Mouse (Mus musculus): ENCODE measurements around the gene Mrpl33.
"Not testable (repeated sequence)": the region's sequence is repeated elsewhere in the genome, so short reads cannot be mapped to it uniquely, and the experiment has no call there.

Mrpl33 gene

DNA sequence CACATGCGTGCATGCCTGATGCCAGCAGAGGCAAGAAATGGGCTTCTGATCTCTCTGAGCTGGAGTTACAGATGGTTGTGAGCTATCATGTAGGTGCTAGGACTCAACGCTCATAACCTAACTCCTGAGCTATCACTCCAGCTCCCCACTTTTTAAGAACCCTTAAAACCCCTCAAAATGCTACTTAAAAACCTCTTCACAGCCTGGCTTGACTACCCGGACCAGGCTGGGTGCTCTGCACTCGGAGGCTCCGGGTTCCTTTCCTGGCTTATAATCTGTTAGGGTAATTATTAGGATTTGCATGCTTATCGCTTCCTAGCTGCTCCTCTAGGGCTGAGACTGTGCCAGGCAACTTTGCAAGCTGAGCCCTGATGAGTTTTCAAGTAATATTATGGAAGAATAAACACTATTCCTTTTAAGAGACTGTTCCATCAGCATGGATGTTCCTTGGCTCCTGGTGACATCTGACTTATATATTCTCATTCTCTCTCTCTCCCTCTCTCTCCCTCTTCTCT lies 752 bp downstream of the Mrpl33 start:
- DNase-seq (ENCODE audit: inconsistent ontology term), result no peak

DNA sequence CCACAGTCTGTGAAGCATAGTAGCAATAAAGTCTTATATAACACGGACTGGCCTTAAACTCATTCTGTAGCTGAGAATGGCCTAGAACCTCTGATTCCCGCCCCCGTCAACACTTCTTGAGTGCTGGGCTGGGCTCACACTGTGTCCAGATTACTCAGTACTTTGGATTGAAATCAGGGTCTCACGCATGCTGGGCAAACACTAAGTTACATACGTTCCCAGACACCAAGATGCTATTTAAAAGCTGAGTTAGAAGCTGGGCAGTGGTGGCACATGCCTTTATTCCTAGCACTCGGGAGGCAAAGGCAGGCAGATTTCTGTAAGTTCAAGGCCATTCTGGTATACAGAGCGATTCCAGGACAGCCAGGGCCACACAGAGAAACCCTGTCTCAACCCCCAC lies 1.4 kb downstream of the Mrpl33 start:
- no peak for DNase-seq (ENCODE audit: inconsistent ontology term)

GRCm38 (mm10) chr5:31598579-31598978 lies 1.8 kb downstream of the Mrpl33 start:
- DNase-seq (ENCODE audit: inconsistent ontology term), result peak; percentile 41

DNA sequence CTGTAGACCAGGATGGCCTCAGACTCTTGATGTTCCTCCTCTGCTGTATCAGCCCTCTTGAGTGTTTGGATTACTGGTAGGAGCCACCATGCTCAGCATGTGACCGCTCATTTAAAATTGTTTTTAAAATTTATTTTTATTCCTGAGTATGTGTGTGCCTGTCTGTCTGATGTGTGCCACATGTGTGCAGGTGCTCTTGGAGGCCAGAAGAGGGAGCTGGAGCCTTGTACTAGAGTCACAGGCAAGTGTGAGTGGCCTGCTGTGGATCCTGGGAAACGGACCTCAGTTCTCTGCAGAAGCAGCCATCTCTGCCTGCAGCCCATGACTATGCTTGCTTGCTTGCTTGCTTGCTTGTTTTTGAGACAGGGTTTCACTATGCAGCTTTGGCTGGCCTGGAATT lies 2.4 kb downstream of the Mrpl33 start:
- DNase-seq (ENCODE audit: inconsistent ontology term), result no peak

DNA sequence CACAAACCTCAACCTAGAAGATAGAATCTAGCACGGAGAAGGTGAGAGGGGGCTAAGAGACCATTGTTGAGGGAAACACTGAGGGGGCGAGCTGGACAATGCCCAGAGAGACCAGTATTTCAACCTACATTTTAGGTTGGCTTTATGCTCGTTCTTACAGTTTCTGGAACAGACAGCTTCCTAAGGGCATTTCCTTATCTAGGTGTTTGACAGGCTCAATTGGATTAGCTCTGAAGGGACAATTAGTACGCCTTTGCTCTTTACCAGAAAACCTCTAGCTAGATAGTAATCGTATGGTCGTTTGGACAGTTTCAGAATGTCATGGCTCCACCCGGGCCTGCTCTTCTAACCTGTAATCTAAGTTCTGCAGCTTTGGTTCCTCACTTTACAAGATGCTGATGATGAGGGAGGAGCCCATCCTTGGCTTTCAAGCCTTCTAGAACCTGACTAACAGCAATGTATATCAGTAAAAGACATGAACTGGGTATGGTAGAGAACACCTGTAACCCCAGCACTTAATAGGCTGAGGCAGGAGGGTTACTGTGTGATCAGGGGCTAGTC lies 4.5 kb downstream of the Mrpl33 start:
- DNase-seq (ENCODE audit: inconsistent ontology term), result no peak

DNA sequence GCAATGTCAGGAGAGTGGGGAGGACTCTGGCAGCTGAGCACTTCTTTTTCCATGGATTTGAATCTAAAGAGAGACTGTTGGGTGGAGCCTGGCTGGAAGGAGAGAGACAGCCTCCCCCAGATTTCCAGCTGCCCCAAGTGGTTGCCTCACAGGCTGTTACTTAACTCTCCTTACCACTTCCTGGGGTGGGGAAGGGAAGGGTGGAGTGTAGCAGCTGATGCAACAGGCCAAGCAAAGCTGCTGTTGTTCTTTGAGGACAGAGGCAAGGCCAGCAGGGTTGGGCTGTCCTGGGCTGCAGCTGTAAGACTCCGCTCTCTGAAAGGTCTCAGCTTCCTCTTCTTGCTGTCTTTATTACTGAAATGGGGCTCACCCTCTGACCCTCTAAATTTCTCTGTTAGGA lies 5.6 kb downstream of the Mrpl33 start:
- peak; percentile 73 for DNase-seq (ENCODE audit: inconsistent ontology term)

- DNase-seq (ENCODE audit: inconsistent ontology term), result no peak
These were observed 7.0 kb downstream of the Mrpl33 start for GRCm38 (mm10) chr5:31603766-31604165.

GRCm38 (mm10) chr5:31606151-31606550 lies 9.4 kb downstream of the Mrpl33 start:
- DNase-seq (ENCODE audit: inconsistent ontology term), result peak; percentile 96

DNA sequence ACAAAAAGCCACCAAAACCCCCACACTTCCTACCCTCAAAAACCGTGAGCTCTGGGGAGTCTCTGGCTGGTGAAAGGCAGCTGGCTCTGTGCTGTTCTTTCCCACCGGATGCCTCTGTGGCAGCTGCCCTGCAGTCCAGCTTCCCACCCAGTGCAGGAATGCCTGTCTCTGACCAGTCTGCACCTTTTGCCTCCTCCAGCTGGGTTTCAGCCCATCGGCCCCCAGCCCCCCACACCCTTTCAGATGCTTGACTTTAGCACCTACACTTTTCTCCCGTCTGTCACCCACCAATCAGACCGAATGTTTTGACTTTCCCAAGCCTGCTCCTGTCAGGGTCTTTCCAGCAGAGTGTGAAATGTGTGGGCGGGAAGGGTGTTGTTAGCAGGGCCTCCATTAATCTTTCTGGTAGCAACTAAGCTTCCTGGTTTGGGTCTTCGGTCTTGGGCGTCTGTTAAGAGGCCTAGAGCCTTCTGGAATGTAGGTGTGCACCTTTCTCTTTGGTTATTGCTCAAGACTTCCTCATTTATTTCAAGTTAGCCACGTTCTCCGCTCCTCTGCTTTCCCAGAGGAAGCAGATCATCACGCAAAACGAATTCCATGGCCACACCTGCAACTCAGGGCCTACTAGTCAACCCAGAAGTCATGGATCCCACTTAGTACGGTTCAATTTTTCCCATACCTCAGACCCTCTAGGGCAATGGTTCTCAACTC lies 13.8 kb downstream of the Mrpl33 start:
- DNase-seq (ENCODE audit: inconsistent ontology term), result no peak

GRCm38 (mm10) chr5:31611186-31611585 lies 14.5 kb downstream of the Mrpl33 start:
- DNase-seq (ENCODE audit: inconsistent ontology term), result no peak

GRCm38 (mm10) chr5:31613852-31614286 lies 17.1 kb downstream of the Mrpl33 start:
- DNase-seq (ENCODE audit: inconsistent ontology term), result peak; percentile 89

GRCm38 (mm10) chr5:31614339-31615025 lies 17.7 kb downstream of the Mrpl33 start:
- no peak for DNase-seq (ENCODE audit: inconsistent ontology term)

GRCm38 (mm10) chr5:31620326-31620725 lies 23.6 kb downstream of the Mrpl33 start:
- DNase-seq (ENCODE audit: inconsistent ontology term), result no peak

DNA sequence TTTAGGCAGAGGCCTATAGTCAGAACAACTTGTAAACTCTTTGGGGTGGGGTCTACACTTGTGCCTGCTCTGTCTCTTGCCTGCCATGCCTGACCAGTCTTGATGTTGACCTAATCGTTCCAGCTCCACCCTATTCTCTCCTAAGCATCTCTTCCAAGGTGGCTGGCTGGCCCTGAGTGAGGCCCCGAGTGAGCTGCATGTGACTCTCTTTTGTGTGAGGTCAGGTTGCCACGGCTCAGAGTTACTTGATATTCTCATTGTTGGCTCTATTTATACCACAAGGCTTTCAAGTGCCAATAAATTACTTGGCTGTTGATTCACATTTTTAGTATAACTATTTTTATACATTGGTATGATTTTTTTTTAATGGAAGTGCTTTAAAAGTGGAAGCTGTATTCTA lies 30.4 kb downstream of the Mrpl33 start:
- DNase-seq (ENCODE audit: inconsistent ontology term), result no peak

GRCm38 (mm10) chr5:31627562-31628526 lies 31.1 kb downstream of the Mrpl33 start:
- no peak for DNase-seq (ENCODE audit: inconsistent ontology term)

DNA sequence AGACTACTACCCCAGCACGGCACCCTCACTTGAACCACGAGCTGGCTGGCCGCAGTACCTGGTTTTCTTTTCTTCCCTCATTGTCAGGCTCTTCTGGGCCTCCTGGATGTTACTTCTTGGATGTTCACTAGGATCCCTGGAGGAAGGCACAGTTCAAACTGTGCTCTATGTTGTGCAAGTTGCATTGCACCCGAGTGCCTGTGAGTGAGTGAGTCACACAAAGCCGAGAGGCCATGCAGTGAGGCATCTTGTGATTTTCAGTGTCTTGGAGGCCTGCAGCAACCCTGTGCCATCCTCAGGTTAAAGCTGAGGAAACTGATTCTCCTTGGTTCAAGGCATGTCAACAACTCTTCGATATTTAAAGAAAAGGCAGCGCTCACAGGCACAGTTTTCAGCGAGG lies 31.8 kb downstream of the Mrpl33 start:
- DNase-seq (ENCODE audit: inconsistent ontology term), result no peak

GRCm38 (mm10) chr5:31630064-31630463 lies 33.3 kb downstream of the Mrpl33 start:
- peak; percentile 99 for DNase-seq (ENCODE audit: inconsistent ontology term)

DNA sequence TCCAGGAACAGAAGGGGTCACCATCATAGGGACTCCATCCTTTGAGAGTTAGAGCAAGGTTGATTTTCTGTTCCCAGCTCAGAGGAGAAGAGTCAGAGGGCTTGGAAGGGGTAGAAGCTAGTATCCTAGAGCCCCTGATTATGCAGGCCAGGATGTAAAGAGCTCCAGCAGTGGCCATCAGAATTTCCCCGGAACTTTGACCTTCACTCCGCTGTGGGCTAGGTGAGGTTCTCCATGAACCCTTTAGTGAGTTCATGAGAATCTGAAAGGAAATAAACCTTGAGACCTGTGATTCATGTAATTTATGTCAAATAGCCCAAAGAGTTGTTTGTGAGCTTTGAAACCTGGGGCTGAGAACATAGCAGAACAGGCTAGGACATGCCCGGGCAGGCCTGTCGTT lies 34.4 kb downstream of the Mrpl33 start:
- not testable (repeated sequence) for DNase-seq (ENCODE audit: inconsistent ontology term)

- no peak for DNase-seq (ENCODE audit: inconsistent ontology term)
These were observed 37.4 kb downstream of the Mrpl33 start for GRCm38 (mm10) chr5:31634161-31634560.

DNA sequence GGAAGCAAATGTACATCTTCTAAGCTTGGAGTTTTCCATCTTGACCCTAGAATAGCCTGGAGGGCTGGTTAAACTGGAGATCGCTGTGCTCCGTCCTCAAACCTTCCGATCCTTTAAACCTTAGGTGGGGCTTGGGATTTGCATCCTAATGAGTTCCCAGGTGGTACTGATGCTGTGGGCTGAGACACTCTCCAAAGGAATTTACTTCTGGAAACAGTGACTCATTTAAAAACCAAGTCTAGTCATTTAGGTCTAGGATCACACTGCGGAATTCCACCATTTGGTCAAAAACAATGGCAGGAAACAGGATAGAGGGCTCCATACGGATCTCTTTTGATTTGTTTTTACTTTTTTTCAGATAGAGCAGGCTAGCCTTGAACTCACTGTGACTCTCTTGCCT lies 37.9 kb downstream of the Mrpl33 start:
- DNase-seq (ENCODE audit: inconsistent ontology term), result peak; percentile 57

DNA sequence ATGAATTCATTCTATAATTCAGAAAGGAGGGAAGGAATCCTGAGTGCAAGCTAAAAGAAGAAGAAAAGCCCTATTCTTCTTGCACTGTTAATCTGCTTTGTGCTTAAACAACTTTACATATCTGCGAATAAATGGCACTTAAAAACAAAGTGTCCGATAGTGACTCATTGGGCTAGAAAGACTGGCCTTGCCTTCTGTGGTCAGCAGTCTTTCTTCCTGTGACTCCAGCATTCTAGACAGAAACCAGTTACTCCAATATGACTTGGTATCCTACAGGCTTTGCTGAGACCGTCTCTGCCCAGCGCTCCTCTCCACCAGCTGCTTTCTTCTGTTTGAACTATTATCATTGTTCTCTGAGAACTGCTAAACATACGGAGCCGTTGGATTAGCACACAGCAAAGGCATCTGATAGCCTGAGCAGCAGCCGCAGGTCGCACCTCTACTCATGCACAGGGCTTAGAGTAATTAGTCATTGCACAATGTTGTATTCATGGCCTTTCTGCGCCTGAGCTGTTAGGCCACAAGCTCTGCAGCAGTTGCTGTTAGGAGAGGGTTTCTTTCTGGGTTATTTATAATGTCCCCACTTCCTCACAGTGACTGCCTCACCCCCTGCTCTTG lies 40.0 kb downstream of the Mrpl33 start:
- DNase-seq (ENCODE audit: inconsistent ontology term), result peak; percentile 92

Data from Muller cell, postnatal 12 days (primary cell).